Mouse (Mus musculus) embryonic facial prominence, embryonic 11.5 days (tissue): ENCODE measurements around the gene Olfr212. TPM values are rescaled to one million over a fixed set of nuclear protein-coding genes. Genes with fewer than 3 reads are reported as not detected.
A peak's percentile ranks its signal among the peaks of the same experiment; 100 is the strongest.
"Not testable (repeated sequence)": the region's sequence is repeated elsewhere in the genome, so short reads cannot be mapped to it uniquely, and the experiment has no call there.

Experiments
- ATAC-seq: fragments of 200-750 bp; cut with Nextera tagmentation; replicated peaks from 2 replicates; pipeline ENCODE4 v1.8.0; 2017; ENCODE audit warnings: low read depth; ENCODE audit not compliant: insufficient number of reproducible peaks, low FRiP score, low TSS enrichment
- DNase-seq: peaks from one replicate; pipeline ENCODE4 v3.0.0-alpha.2; 2015; ENCODE audit warnings: low spot score
- H3K27ac ChIP-seq: fragments of 300-500 bp; sonication (generic); replicated peaks from 2 replicates; pipeline ENCODE4 v1.5.1; 2014; ENCODE audit warnings: mild to moderate bottlenecking, low read depth, low read length, control low read depth
- H3K27me3 ChIP-seq: fragments of 300-500 bp; sonication (generic); 2 replicates; pipeline ENCODE4 v1.6.1; 2014; ENCODE audit warnings: mild to moderate bottlenecking, low read length, moderate library complexity, mixed read lengths; ENCODE audit not compliant: control insufficient read depth, insufficient read depth
- H3K36me3 ChIP-seq: fragments of 300-500 bp; sonication (generic); replicated peaks from 2 replicates; pipeline ENCODE4 v1.6.1; 2014; ENCODE audit warnings: low read depth, mild to moderate bottlenecking, low read length, moderate library complexity, mixed read lengths; ENCODE audit not compliant: control insufficient read depth, insufficient read depth
- H3K4me1 ChIP-seq: fragments of 300-500 bp; sonication (generic); 2 replicates; pipeline ENCODE4 v1.6.1; 2014; ENCODE audit warnings: low read length, mixed read lengths; ENCODE audit not compliant: control insufficient read depth, insufficient read depth
- H3K4me2 ChIP-seq: fragments of 300-500 bp; sonication (generic); 2 replicates; pipeline ENCODE4 v1.6.1; 2014; ENCODE audit warnings: low read depth, mild to moderate bottlenecking, control low read depth, low read length, moderate library complexity
- H3K4me3 ChIP-seq: fragments of 300-500 bp; sonication (generic); 2 replicates; pipeline ENCODE4 v1.5.1; 2014; ENCODE audit warnings: low read depth, low read length, control low read depth
- H3K9ac ChIP-seq: fragments of 300-500 bp; sonication (generic); replicated peaks from 2 replicates; pipeline ENCODE4 v1.6.1; 2014; ENCODE audit warnings: mild to moderate bottlenecking, control low read depth, low read length
- H3K9me3 ChIP-seq: fragments of 300-500 bp; sonication (generic); replicated peaks from 2 replicates; pipeline ENCODE4 v1.6.1; 2016; ENCODE audit warnings: mild to moderate bottlenecking, low read length, inconsistent platforms, mixed read lengths; ENCODE audit not compliant: control insufficient read depth
- WGBS: fragments of 180-500 bp; shearing (Covaris S2); extraction: QIAGEN DNeasy Blood & Tissue Kit; methylation state at CpG from one replicate; pipeline ENCODE4 v1.1.7; 2014; 5-methylcytosine and 5-hydroxymethylcytosine counted together
- polyA plus RNA-seq: library from polyadenylated mRNA; unstranded; fragments of >200 nt; fragmentation: Nextera tagmentation; extraction: Ambion mirVana; gene quantifications from 2 replicates; pipeline ENCODE4 v1.2.1, GENCODE M21; 2014

Gene Olfr212
- 0.07 TPM in 1 of 2 replicates, not detected in the other for polyA plus RNA-seq

GRCm38 (mm10) chr6:116506302-116507003 is at the start of gene Olfr212:
Gene Olfr212, plus strand, starts transcription at chr6:116506516.
- not testable (repeated sequence) for H3K27ac ChIP-seq, H3K9me3 ChIP-seq, H3K27me3 ChIP-seq, H3K9ac ChIP-seq, DNase-seq, H3K4me1 ChIP-seq, ATAC-seq, H3K36me3 ChIP-seq, H3K4me2 ChIP-seq, H3K4me3 ChIP-seq
- 93% methylated on average over 19 of the region's 20 CpGs for WGBS

- H3K4me2 ChIP-seq, result no peak overlapping the region
- no peaks in the 10 kb centered on the region for H3K4me1 ChIP-seq
- H3K27me3 ChIP-seq, result peaks cover 15% of the 10 kb centered on the region
- no peaks in the 10 kb centered on the region for H3K9me3 ChIP-seq
- ATAC-seq (no peak), DNase-seq (no peak)
- H3K9ac ChIP-seq, result no peak overlapping the region
- H3K4me3 ChIP-seq, result no peak overlapping the region
- no peak overlapping the region for H3K27ac ChIP-seq
- no peaks in the 10 kb centered on the region for H3K36me3 ChIP-seq
- 76% methylated on average over 4 of the region's 4 CpGs for WGBS
These were observed 47.6 kb upstream of the Olfr212 start for GRCm38 (mm10) chr6:116458728-116459127.

GRCm38 (mm10) chr6:116459232-116459631 is 47.1 kb upstream of the Olfr212 start:
- no peak for DNase-seq
- no peak for ATAC-seq
- Histone ChIP-seq H3K4me2 (no peak overlapping the region), H3K4me1 (no peaks in the 10 kb centered on the region), H3K9me3 (no peaks in the 10 kb centered on the region), H3K27ac (no peak overlapping the region), H3K36me3 (no peaks in the 10 kb centered on the region), H3K27me3 (peaks cover 15% of the 10 kb centered on the region), H3K9ac (no peak overlapping the region), H3K4me3 (no peak overlapping the region)
- WGBS, result 76% methylated on average over 2 of the region's 2 CpGs

GRCm38 (mm10) chr6:116460544-116461283 is 45.6 kb upstream of the Olfr212 start, which contains the start of gene Alox5:
Gene Alox5, minus strand, starts transcription at chr6:116461178.
- Histone ChIP-seq H3K4me1 (no peaks in the 10 kb centered on the region), H3K9me3 (no peaks in the 10 kb centered on the region), H3K27me3 (peaks cover 15% of the 10 kb centered on the region), H3K27ac (no peak within 1 kb of the TSS), H3K36me3 (no peaks in the 10 kb centered on the region), H3K4me2 (peak within 1 kb of the TSS; percentile 64), H3K4me3 (peak within 1 kb of the TSS; percentile 25; the same call in 1 of the 2 replicates), H3K9ac (peak within 1 kb of the TSS; percentile 10; the same call in 1 of the 2 replicates)
- WGBS, result 4% methylated on average over 43 of the region's 43 CpGs
- DNase-seq (peak; percentile 22), ATAC-seq (peak; percentile 76)

- peak; percentile 54 for DNase-seq
- Histone ChIP-seq H3K9ac (no peak overlapping the region), H3K4me2 (no peak overlapping the region), H3K4me3 (no peak overlapping the region), H3K27me3 (no peaks in the 10 kb centered on the region), H3K36me3 (no peaks in the 10 kb centered on the region), H3K4me1 (no peaks in the 10 kb centered on the region), H3K27ac (no peak overlapping the region), H3K9me3 (no peaks in the 10 kb centered on the region)
- ATAC-seq, result no peak
- WGBS, result 30% methylated on average over 3 of the region's 3 CpGs
These were observed 38.2 kb upstream of the Olfr212 start for GRCm38 (mm10) chr6:116468081-116468480.

GRCm38 (mm10) chr6:116485081-116485480 is 21.2 kb upstream of the Olfr212 start:
- Histone ChIP-seq H3K4me3 (no peak overlapping the region), H3K27ac (no peak overlapping the region), H3K4me2 (no peak overlapping the region), H3K4me1 (no peaks in the 10 kb centered on the region), H3K36me3 (no peaks in the 10 kb centered on the region), H3K9me3 (no peaks in the 10 kb centered on the region), H3K27me3 (no peaks in the 10 kb centered on the region), H3K9ac (no peak overlapping the region)
- WGBS, result 73% methylated on average over 1 of the region's 1 CpGs
- ATAC-seq (no peak), DNase-seq (no peak)

- 69% methylated on average over 1 of the region's 1 CpGs for WGBS
- Histone ChIP-seq H3K4me2 (no peak overlapping the region), H3K9ac (no peak overlapping the region), H3K27ac (no peak overlapping the region), H3K36me3 (no peaks in the 10 kb centered on the region), H3K4me3 (no peak overlapping the region), H3K27me3 (no peaks in the 10 kb centered on the region), H3K9me3 (no peaks in the 10 kb centered on the region), H3K4me1 (no peaks in the 10 kb centered on the region)
- ATAC-seq (no peak), DNase-seq (no peak)
These were observed 19.5 kb upstream of the Olfr212 start for GRCm38 (mm10) chr6:116486833-116487232.

- Histone ChIP-seq H3K4me1 (no peaks in the 10 kb centered on the region), H3K9me3 (no peaks in the 10 kb centered on the region), H3K36me3 (no peaks in the 10 kb centered on the region), H3K9ac (no peak within 1 kb of the TSS), H3K4me3 (no peak within 1 kb of the TSS), H3K27me3 (no peaks in the 10 kb centered on the region), H3K4me2 (no peak within 1 kb of the TSS), H3K27ac (no peak within 1 kb of the TSS)
- no peak for DNase-seq
- 75% methylated on average over 4 of the region's 4 CpGs for WGBS
- ATAC-seq, result no peak
These were observed 17.5 kb upstream of the Olfr212 start, which contains the start of gene Olfr211 for GRCm38 (mm10) chr6:116488791-116489190. Gene Olfr211, plus strand, starts transcription at chr6:116489091.
